Mouse (Mus musculus) bone marrow, adult 2 months (tissue): ENCODE measurements around the gene Cyba. TPM values are rescaled to one million over a fixed set of nuclear protein-coding genes. Genes with fewer than 3 reads are reported as not detected.

Experiments used
- H3K27ac ChIP-seq: fragments of 200-500 bp; 2 replicates; pipeline ENCODE4 v1.5.1; 2012; ENCODE audit warnings: low read depth, mild to moderate bottlenecking, control low read depth, inconsistent platforms, low read length; ENCODE audit not compliant: control insufficient read depth, poor library complexity, insufficient read depth
- H3K4me1 ChIP-seq: fragments of 200-500 bp; 2 replicates; pipeline ENCODE4 v1.6.1; 2011; ENCODE audit warnings: low read length; ENCODE audit not compliant: control insufficient read depth, insufficient read depth
- H3K4me3 ChIP-seq: fragments of 200-500 bp; replicated peaks from 2 replicates; pipeline ENCODE3; 2011; ENCODE audit warnings: mild to moderate bottlenecking, low read depth, low read length, control low read depth; ENCODE audit not compliant: control insufficient read depth
- CTCF ChIP-seq: fragments of 200-500 bp; IDR thresholded peaks from 2 replicates; pipeline ENCODE4 v1.5.1; 2011; ENCODE audit warnings: low read length, control low read depth; ENCODE audit not compliant: control insufficient read depth, insufficient read depth
- POLR2A ChIP-seq: fragments of 200-500 bp; IDR thresholded peaks from 2 replicates; pipeline ENCODE4 v1.6.1; 2011; ENCODE audit warnings: low read depth, mild to moderate bottlenecking, control low read depth, low read length, borderline replicate concordance; ENCODE audit not compliant: control insufficient read depth
- WGBS: fragments of 180-500 bp; shearing (Covaris S2); methylation state at CpG from one replicate; pipeline ENCODE4 v1.1.7; 2018; 5-methylcytosine and 5-hydroxymethylcytosine counted together
- polyA plus RNA-seq: library from polyadenylated mRNA; stranded (reverse); fragments of >200 nt; gene quantifications from 2 replicates; pipeline ENCODE4 v1.2.4, GENCODE M21; 2011; ENCODE audit warnings: low replicate concordance; ENCODE audit not compliant: missing spikeins, insufficient read depth, insufficient read length

Gene Cyba
- polyA plus RNA-seq, 1 experiment, result 494 TPM

GRCm38 (mm10) chr8:122423659-122424058, 9.1 kb downstream of the Cyba start:
- WGBS, result 74% methylated on average over 5 of the region's 5 CpGs
- Histone ChIP-seq H3K4me3 (no peak overlapping the region), H3K4me1 (peaks cover 5% of the 10 kb centered on the region; the same call in 1 of the 2 replicates), H3K27ac (no peak overlapping the region)
- no peak for TF ChIP-seq POLR2A
- no peak for TF ChIP-seq CTCF

GRCm38 (mm10) chr8:122423217-122423616, 9.5 kb downstream of the Cyba start:
- WGBS, result 90% methylated on average over 24 of the region's 24 CpGs

GRCm38 (mm10) chr8:122421376-122422070, 11.2 kb downstream of the Cyba start, which contains the start of gene Il17c:
TSS of gene Il17c (plus strand) at chr8:122422020.
- Histone ChIP-seq H3K4me3 (no peak within 1 kb of the TSS), H3K27ac (no peak within 1 kb of the TSS), H3K4me1 (no peaks in the 10 kb centered on the region)
- 85% methylated on average over 14 of the region's 14 CpGs for WGBS
- TF ChIP-seq POLR2A (no peak), CTCF (no peak)

More at GRCm38 (mm10) chr8:122423217-122423616, 9.5 kb downstream of the Cyba start:
- H3K27ac ChIP-seq, result no peak overlapping the region
- TF ChIP-seq POLR2A (no peak), CTCF (no peak)
- peaks cover 3% of the 10 kb centered on the region; the same call in 1 of the 2 replicates for H3K4me1 ChIP-seq
- H3K4me3 ChIP-seq, result no peak overlapping the region

GRCm38 (mm10) chr8:122419881-122420555, 12.7 kb downstream of the Cyba start:
- TF ChIP-seq CTCF, result no peak
- TF ChIP-seq POLR2A, result no peak
- WGBS, result 83% methylated on average over 9 of the region's 9 CpGs
- Histone ChIP-seq H3K27ac (no peak overlapping the region), H3K4me1 (no peaks in the 10 kb centered on the region; the same call in 1 of the 2 replicates), H3K4me3 (no peak overlapping the region)

- no peak for TF ChIP-seq POLR2A
- no peak for TF ChIP-seq CTCF
- no peaks in the 10 kb centered on the region; the same call in 1 of the 2 replicates for H3K4me1 ChIP-seq
- H3K4me3 ChIP-seq, result no peak overlapping the region
- 27% methylated on average over 6 of the region's 6 CpGs for WGBS
- H3K27ac ChIP-seq, result no peak overlapping the region
These were observed 17.2 kb downstream of the Cyba start for GRCm38 (mm10) chr8:122415554-122415953.

GRCm38 (mm10) chr8:122414311-122414710, 18.4 kb downstream of the Cyba start:
- Histone ChIP-seq H3K27ac (no peak overlapping the region), H3K4me1 (no peaks in the 10 kb centered on the region; the same call in 1 of the 2 replicates), H3K4me3 (no peak overlapping the region)
- no peak for TF ChIP-seq POLR2A
- no peak for TF ChIP-seq CTCF
- 87% methylated on average over 9 of the region's 9 CpGs for WGBS

- H3K27ac ChIP-seq, result no peak overlapping the region
These were observed 25.1 kb downstream of the Cyba start for GRCm38 (mm10) chr8:122407678-122408077.

GRCm38 (mm10) chr8:122405146-122405805, 27.5 kb downstream of the Cyba start:
- no peak overlapping the region for H3K27ac ChIP-seq
- no peak overlapping the region for H3K4me3 ChIP-seq
- 60% methylated on average over 9 of the region's 9 CpGs for WGBS
- TF ChIP-seq POLR2A (no peak), CTCF (no peak)
- no peaks in the 10 kb centered on the region for H3K4me1 ChIP-seq

More at GRCm38 (mm10) chr8:122407678-122408077, 25.1 kb downstream of the Cyba start:
- TF ChIP-seq POLR2A (no peak), CTCF (no peak)
- 93% methylated on average over 7 of the region's 7 CpGs for WGBS
- Histone ChIP-seq H3K4me3 (no peak overlapping the region), H3K4me1 (no peaks in the 10 kb centered on the region)
